Mouse (Mus musculus) embryonic facial prominence, embryonic 11.5 days (tissue): Measurements from ENCODE around the gene Tbc1d15. TPM values are rescaled to one million over a fixed set of nuclear protein-coding genes. Genes with fewer than 3 reads are reported as not detected.

Experiments used
- ATAC-seq: fragments of 200-750 bp; cut with Nextera tagmentation; replicated peaks from 2 replicates; pipeline ENCODE4 v1.8.0; 2017; ENCODE audit warnings: low read depth; ENCODE audit not compliant: insufficient number of reproducible peaks, low FRiP score, low TSS enrichment
- DNase-seq: peaks from one replicate; pipeline ENCODE4 v3.0.0-alpha.2; 2015; ENCODE audit warnings: low spot score
- H3K27ac ChIP-seq: fragments of 300-500 bp; sonication (generic); replicated peaks from 2 replicates; pipeline ENCODE4 v1.5.1; 2014; ENCODE audit warnings: mild to moderate bottlenecking, low read depth, low read length, control low read depth
- H3K27me3 ChIP-seq: fragments of 300-500 bp; sonication (generic); 2 replicates; pipeline ENCODE4 v1.6.1; 2014; ENCODE audit warnings: mild to moderate bottlenecking, low read length, moderate library complexity, mixed read lengths; ENCODE audit not compliant: control insufficient read depth, insufficient read depth
- H3K36me3 ChIP-seq: fragments of 300-500 bp; sonication (generic); replicated peaks from 2 replicates; pipeline ENCODE4 v1.6.1; 2014; ENCODE audit warnings: low read depth, mild to moderate bottlenecking, low read length, moderate library complexity, mixed read lengths; ENCODE audit not compliant: control insufficient read depth, insufficient read depth
- H3K4me1 ChIP-seq: fragments of 300-500 bp; sonication (generic); 2 replicates; pipeline ENCODE4 v1.6.1; 2014; ENCODE audit warnings: low read length, mixed read lengths; ENCODE audit not compliant: control insufficient read depth, insufficient read depth
- H3K4me2 ChIP-seq: fragments of 300-500 bp; sonication (generic); 2 replicates; pipeline ENCODE4 v1.6.1; 2014; ENCODE audit warnings: low read depth, mild to moderate bottlenecking, control low read depth, low read length, moderate library complexity
- H3K4me3 ChIP-seq: fragments of 300-500 bp; sonication (generic); 2 replicates; pipeline ENCODE4 v1.5.1; 2014; ENCODE audit warnings: low read depth, low read length, control low read depth
- H3K9ac ChIP-seq: fragments of 300-500 bp; sonication (generic); replicated peaks from 2 replicates; pipeline ENCODE4 v1.6.1; 2014; ENCODE audit warnings: mild to moderate bottlenecking, control low read depth, low read length
- H3K9me3 ChIP-seq: fragments of 300-500 bp; sonication (generic); replicated peaks from 2 replicates; pipeline ENCODE4 v1.6.1; 2016; ENCODE audit warnings: mild to moderate bottlenecking, low read length, inconsistent platforms, mixed read lengths; ENCODE audit not compliant: control insufficient read depth
- WGBS: fragments of 180-500 bp; shearing (Covaris S2); extraction: QIAGEN DNeasy Blood & Tissue Kit; methylation state at CpG from one replicate; pipeline ENCODE4 v1.1.7; 2014; 5-methylcytosine and 5-hydroxymethylcytosine counted together
- polyA plus RNA-seq: library from polyadenylated mRNA; unstranded; fragments of >200 nt; fragmentation: Nextera tagmentation; extraction: Ambion mirVana; gene quantifications from 2 replicates; pipeline ENCODE4 v1.2.1, GENCODE M21; 2014

The Tbc1d15 gene
- polyA plus RNA-seq, 1 experiment from 2014 or later: 65.7 TPM

DNA sequence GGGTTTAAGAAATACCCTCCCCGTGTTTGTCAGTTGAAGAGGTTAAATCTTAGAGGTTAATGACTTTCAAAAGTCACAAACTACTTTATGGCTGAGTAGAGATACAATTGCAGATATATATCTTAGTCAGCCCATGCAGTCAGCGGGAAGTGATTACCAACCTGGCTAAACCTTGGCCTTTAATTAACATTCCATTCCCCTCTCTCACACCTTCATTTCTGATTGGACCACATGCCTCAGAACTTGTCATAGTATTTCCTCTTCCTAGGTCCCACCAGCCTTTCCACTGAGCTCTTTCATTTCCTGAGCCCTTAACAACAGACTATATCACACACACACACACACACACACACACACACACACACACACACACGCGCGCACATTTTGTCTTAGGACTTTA is 4.9 kb upstream of the Tbc1d15 start:
- Histone ChIP-seq H3K4me1 (no peaks in the 10 kb centered on the region), H3K9ac (no peak overlapping the region), H3K27ac (no peak overlapping the region), H3K27me3 (no peaks in the 10 kb centered on the region), H3K36me3 (no peaks in the 10 kb centered on the region), H3K4me2 (no peak overlapping the region), H3K4me3 (no peak overlapping the region), H3K9me3 (no peaks in the 10 kb centered on the region)
- DNase-seq (no peak), ATAC-seq (no peak)
- 82% methylated on average over 5 of the region's 5 CpGs for WGBS

GRCm38 (mm10) chr10:115253521-115253920 is 2.3 kb upstream of the Tbc1d15 start:
- no peak overlapping the region for H3K4me3 ChIP-seq
- no peak overlapping the region for H3K4me2 ChIP-seq
- no peak for DNase-seq
- H3K36me3 ChIP-seq: no peaks in the 10 kb centered on the region
- H3K9ac ChIP-seq: no peak overlapping the region
- H3K27me3 ChIP-seq: no peaks in the 10 kb centered on the region
- no peak for ATAC-seq
- WGBS: 72% methylated on average over 3 of the region's 3 CpGs
- H3K4me1 ChIP-seq: no peaks in the 10 kb centered on the region
- no peak overlapping the region for H3K27ac ChIP-seq
- no peaks in the 10 kb centered on the region for H3K9me3 ChIP-seq

- H3K36me3 ChIP-seq: no peaks in the 10 kb centered on the region
- H3K27ac ChIP-seq: no peak overlapping the region
- peak overlapping the region; percentile 93 for H3K4me3 ChIP-seq
- no peaks in the 10 kb centered on the region for H3K9me3 ChIP-seq
- H3K27me3 ChIP-seq: no peaks in the 10 kb centered on the region
- no peaks in the 10 kb centered on the region for H3K4me1 ChIP-seq
- peak overlapping the region; percentile 51 for H3K9ac ChIP-seq
- H3K4me2 ChIP-seq: peak overlapping the region; percentile 51
- DNase-seq: peak; percentile 62
- WGBS: 10% methylated on average over 10 of the region's 10 CpGs
- no peak for ATAC-seq
These were observed 1.1 kb upstream of the Tbc1d15 start for GRCm38 (mm10) chr10:115252321-115252757.

- 0 out of 2 replicates have a peak overlapping the region, but pooled peaks have one; percentile 8 for H3K27ac ChIP-seq
These were observed 806 bp downstream of the Tbc1d15 start for GRCm38 (mm10) chr10:115250235-115251087.

GRCm38 (mm10) chr10:115248041-115248440 is 3.2 kb downstream of the Tbc1d15 start:
- Histone ChIP-seq H3K4me2 (no peak overlapping the region), H3K36me3 (no peaks in the 10 kb centered on the region), H3K4me1 (no peaks in the 10 kb centered on the region), H3K4me3 (no peak overlapping the region), H3K9me3 (no peaks in the 10 kb centered on the region), H3K9ac (no peak overlapping the region), H3K27ac (no peak overlapping the region), H3K27me3 (no peaks in the 10 kb centered on the region)
- WGBS: 43% methylated on average over 7 of the region's 7 CpGs
- no peak for ATAC-seq
- no peak for DNase-seq

More at GRCm38 (mm10) chr10:115250235-115251087, 806 bp downstream of the Tbc1d15 start:
- H3K4me1 ChIP-seq: no peaks in the 10 kb centered on the region
- peak overlapping the region; percentile 82 for H3K9ac ChIP-seq
- WGBS: 29% methylated on average over 34 of the region's 38 CpGs
- no peaks in the 10 kb centered on the region for H3K27me3 ChIP-seq
- H3K36me3 ChIP-seq: no peaks in the 10 kb centered on the region
- no peaks in the 10 kb centered on the region for H3K9me3 ChIP-seq
- H3K4me3 ChIP-seq: peak overlapping the region; percentile 93
- peak overlapping the region; percentile 57 for H3K4me2 ChIP-seq
- no peak for DNase-seq
- ATAC-seq: no peak

GRCm38 (mm10) chr10:115245488-115245887 is 5.8 kb downstream of the Tbc1d15 start:
- H3K27me3 ChIP-seq: no peaks in the 10 kb centered on the region
- no peak for ATAC-seq
- H3K4me3 ChIP-seq: no peak overlapping the region
- DNase-seq: no peak
- 99% methylated on average over 2 of the region's 2 CpGs for WGBS
- H3K36me3 ChIP-seq: no peaks in the 10 kb centered on the region
- no peak overlapping the region for H3K9ac ChIP-seq
- no peak overlapping the region for H3K4me2 ChIP-seq
- H3K27ac ChIP-seq: no peak overlapping the region
- H3K4me1 ChIP-seq: no peaks in the 10 kb centered on the region
- no peaks in the 10 kb centered on the region for H3K9me3 ChIP-seq

DNA sequence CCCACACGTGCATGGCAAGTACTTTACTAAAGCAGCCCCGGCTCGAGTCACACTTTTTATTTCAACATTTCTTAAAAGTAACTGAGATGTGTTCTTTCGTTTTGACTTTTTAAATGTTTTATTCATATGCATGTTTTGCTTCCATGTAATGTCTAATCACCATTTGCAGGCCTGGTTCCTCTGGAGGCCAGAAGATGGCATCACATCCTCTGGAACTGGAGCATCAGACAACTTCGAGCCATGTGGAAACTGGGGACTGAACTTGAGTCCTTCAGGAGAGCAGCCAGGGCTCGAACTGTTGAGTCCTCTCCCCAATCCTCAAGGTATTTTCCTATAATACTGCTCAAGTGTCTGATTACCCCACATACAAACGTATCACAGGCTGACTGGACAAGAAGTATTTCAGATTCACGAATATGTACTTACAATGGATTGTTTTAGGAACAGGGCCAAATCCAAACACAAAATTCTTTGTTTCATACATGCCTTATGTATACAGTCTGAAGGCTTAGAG is 10.1 kb downstream of the Tbc1d15 start:
- WGBS: 87% methylated on average over 8 of the region's 8 CpGs
- H3K27ac ChIP-seq: no peak overlapping the region
- H3K9me3 ChIP-seq: no peaks in the 10 kb centered on the region
- no peak overlapping the region for H3K9ac ChIP-seq
- peaks cover 2% of the 10 kb centered on the region; the same call in 1 of the 2 replicates for H3K36me3 ChIP-seq
- H3K4me2 ChIP-seq: no peak overlapping the region
- H3K27me3 ChIP-seq: no peaks in the 10 kb centered on the region
- DNase-seq (no peak), ATAC-seq (no peak)
- no peaks in the 10 kb centered on the region for H3K4me1 ChIP-seq
- H3K4me3 ChIP-seq: no peak overlapping the region

DNA sequence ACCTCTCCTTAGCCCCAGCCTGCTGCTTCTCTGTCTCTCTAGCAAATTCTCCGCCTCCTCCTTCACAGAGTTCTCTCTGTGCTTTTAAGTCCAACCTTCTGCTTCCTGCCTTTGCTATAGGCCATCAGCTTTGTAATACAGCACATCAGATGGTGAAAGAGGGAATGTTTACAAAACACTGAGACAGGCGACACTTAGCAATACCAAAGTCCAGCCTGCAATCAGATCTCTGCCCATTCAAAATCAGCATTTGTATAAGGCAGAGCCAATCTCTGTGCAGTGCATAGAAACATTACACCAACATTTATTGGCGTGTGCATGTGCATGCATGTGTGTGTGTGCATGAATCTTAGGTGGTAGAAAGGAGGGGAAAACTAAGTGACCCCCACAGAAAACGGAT is 13.3 kb downstream of the Tbc1d15 start:
- Histone ChIP-seq H3K27me3 (no peaks in the 10 kb centered on the region), H3K9me3 (no peaks in the 10 kb centered on the region), H3K4me3 (no peak overlapping the region), H3K27ac (no peak overlapping the region), H3K36me3 (peaks cover 2% of the 10 kb centered on the region; the same call in 1 of the 2 replicates), H3K4me1 (no peaks in the 10 kb centered on the region), H3K4me2 (no peak overlapping the region), H3K9ac (no peak overlapping the region)
- WGBS: 85% methylated on average over 4 of the region's 4 CpGs
- no peak for ATAC-seq
- no peak for DNase-seq
